Mouse (Mus musculus): ENCODE data around the gene Arpp19. TPM values are rescaled to one million over a fixed set of nuclear protein-coding genes. Genes with fewer than 3 reads are reported as not detected.

Arpp19 gene
- polyA plus RNA-seq, 1 experiment from 2014 or later = 197 TPM

GRCm38 (mm10) chr9:75072361-75072760 lies 34.9 kb downstream of the Arpp19 start:
- peaks cover 28% of the 10 kb centered on the region for H3K4me1 ChIP-seq (replicated peaks)
- peak overlapping the region; percentile 98 for H3K4me3 ChIP-seq
- H3K9ac ChIP-seq = peak overlapping the region; percentile 91
- peak overlapping the region; percentile 65 for H3K4me2 ChIP-seq
- H3K27me3 ChIP-seq = no peaks in the 10 kb centered on the region
- H3K27ac ChIP-seq (replicated peaks) = peak overlapping the region; percentile 97
- ATAC-seq (ENCODE audit: low FRiP score, low read depth) = no peak
- H3K36me3 ChIP-seq = no peaks in the 10 kb centered on the region
- no peaks in the 10 kb centered on the region for H3K9me3 ChIP-seq
- 10% methylated on average over 3 of the region's 3 CpGs for WGBS

DNA sequence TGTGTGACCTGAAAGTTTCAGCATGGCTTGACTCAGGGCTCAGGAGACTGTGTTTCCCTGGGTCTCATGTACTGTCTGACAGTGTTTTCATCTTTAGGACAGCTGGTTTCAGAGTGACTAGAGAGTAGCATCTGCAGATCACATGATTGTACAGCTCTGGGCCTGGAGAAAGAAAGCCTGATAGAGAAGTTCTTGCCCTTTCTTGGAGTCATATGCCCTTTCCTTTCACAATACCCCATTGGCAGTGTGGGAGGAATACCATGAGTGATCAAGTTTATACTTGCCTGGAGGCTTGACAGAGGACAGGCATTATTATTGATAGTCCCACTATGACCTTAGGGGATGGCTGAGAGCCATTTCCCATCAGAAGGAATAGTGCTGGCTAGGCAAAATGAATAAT lies 39.8 kb downstream of the Arpp19 start:
- Histone ChIP-seq H3K4me1 (replicated peaks) (peaks cover 25% of the 10 kb centered on the region), H3K4me2 (no peak overlapping the region), H3K27me3 (no peaks in the 10 kb centered on the region), H3K36me3 (no peaks in the 10 kb centered on the region), H3K4me3 (no peak overlapping the region), H3K27ac (replicated peaks) (no peak overlapping the region), H3K9me3 (no peaks in the 10 kb centered on the region), H3K9ac (no peak overlapping the region)
- ATAC-seq (ENCODE audit: low FRiP score, low read depth) = no peak

- no peaks in the 10 kb centered on the region for H3K9me3 ChIP-seq
- WGBS = 52% methylated on average over 5 of the region's 5 CpGs
- H3K4me3 ChIP-seq = no peak overlapping the region
- H3K4me1 ChIP-seq (replicated peaks) = peaks cover 11% of the 10 kb centered on the region; the same call in 1 of the 2 replicates
- H3K36me3 ChIP-seq = no peaks in the 10 kb centered on the region
- no peak overlapping the region for H3K4me2 ChIP-seq
- H3K9ac ChIP-seq = no peak overlapping the region
- no peaks in the 10 kb centered on the region for H3K27me3 ChIP-seq
- peak; percentile 66 for ATAC-seq (ENCODE audit: low FRiP score, low read depth)
- no peak overlapping the region for H3K27ac ChIP-seq (replicated peaks)
Measured at GRCm38 (mm10) chr9:75085242-75085824, 47.9 kb downstream of the Arpp19 start.

GRCm38 (mm10) chr9:75087823-75088222 lies 50.4 kb downstream of the Arpp19 start:
- H3K4me2 ChIP-seq = no peak overlapping the region
- H3K27me3 ChIP-seq = no peaks in the 10 kb centered on the region
- peaks cover 7% of the 10 kb centered on the region; the same call in 1 of the 2 replicates for H3K4me1 ChIP-seq (replicated peaks)
- no peak overlapping the region for H3K27ac ChIP-seq (replicated peaks)
- H3K4me3 ChIP-seq = no peak overlapping the region
- 53% methylated on average over 2 of the region's 2 CpGs for WGBS
- ATAC-seq (ENCODE audit: low FRiP score, low read depth) = no peak
- no peak overlapping the region for H3K9ac ChIP-seq
- H3K9me3 ChIP-seq = no peaks in the 10 kb centered on the region
- H3K36me3 ChIP-seq = no peaks in the 10 kb centered on the region

DNA sequence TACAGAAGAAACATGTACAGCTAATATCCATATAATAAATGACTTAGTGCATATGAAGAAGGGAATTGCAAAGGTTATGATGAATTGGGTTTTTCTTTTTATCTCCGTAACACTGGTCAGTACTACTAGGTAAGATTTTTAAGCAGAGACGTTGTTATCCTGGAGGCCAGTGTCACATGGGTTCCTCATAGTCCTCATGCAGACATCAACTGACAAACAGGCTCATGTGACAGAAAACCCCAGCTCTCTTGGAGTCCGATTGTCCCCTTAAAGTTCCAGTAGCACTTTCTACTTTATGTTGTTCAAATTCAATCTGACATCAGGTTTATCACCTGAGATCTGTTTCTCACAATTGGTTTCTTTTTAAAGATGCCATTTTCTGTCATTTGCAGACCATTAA lies 51.9 kb downstream of the Arpp19 start:
- Histone ChIP-seq H3K4me1 (replicated peaks) (peaks cover 7% of the 10 kb centered on the region; the same call in 1 of the 2 replicates), H3K36me3 (no peaks in the 10 kb centered on the region), H3K27me3 (no peaks in the 10 kb centered on the region), H3K4me3 (no peak overlapping the region), H3K27ac (replicated peaks) (no peak overlapping the region), H3K9ac (no peak overlapping the region), H3K4me2 (no peak overlapping the region), H3K9me3 (no peaks in the 10 kb centered on the region)
- WGBS = 78% methylated on average over 3 of the region's 3 CpGs
- no peak for ATAC-seq (ENCODE audit: low FRiP score, low read depth)

DNA sequence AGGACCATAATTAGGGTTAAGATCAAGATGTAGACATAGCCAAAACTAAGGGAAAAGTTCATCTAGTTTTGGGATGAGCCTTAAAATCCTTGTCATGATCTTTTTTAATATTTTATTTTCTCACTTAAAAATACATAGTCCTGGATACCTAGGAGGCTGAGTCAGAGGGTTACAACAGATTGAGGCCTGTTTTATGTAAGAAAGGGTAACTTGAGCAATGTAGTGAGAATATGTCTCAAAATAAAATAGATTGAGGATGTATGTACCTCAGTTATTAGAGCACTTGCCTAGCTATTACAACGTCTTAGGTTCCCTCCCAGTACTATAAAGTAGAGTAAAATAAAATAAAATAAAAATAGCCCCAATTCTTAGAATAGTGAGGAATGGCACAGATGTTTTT lies 54.7 kb downstream of the Arpp19 start:
- ATAC-seq (ENCODE audit: low FRiP score, low read depth) = no peak
- Histone ChIP-seq H3K4me1 (replicated peaks) (0 out of 2 replicates have a peak, but pooled peaks cover 3% of the 10 kb centered on the region), H3K36me3 (no peaks in the 10 kb centered on the region), H3K27me3 (no peaks in the 10 kb centered on the region), H3K4me3 (no peak overlapping the region), H3K27ac (replicated peaks) (no peak overlapping the region), H3K4me2 (no peak overlapping the region), H3K9ac (no peak overlapping the region), H3K9me3 (no peaks in the 10 kb centered on the region)
- 81% methylated on average over 1 of the region's 1 CpGs for WGBS

DNA sequence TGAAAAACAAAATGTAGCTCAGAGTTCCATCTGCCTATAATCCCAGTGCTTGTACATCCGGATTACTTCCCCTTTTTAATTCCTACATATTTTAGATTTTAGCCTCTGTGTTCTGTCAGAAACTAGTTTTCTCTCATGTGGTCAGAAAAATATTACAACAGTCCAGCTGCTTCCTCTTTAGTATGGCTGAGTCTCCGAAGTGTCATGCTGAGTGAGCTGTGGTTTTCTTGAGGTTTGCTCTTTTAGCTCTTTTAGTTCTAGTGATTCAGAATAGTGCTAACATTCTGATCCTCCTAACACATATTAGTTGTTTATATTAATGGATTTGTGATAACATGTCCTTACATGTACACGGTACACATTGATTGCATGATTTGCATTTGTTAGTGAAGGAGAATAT lies 57.3 kb downstream of the Arpp19 start:
- no peak for ATAC-seq (ENCODE audit: low FRiP score, low read depth)
- Histone ChIP-seq H3K4me1 (replicated peaks) (0 out of 2 replicates have a peak, but pooled peaks cover 3% of the 10 kb centered on the region), H3K9ac (no peak overlapping the region), H3K4me3 (no peak overlapping the region), H3K4me2 (no peak overlapping the region), H3K27me3 (no peaks in the 10 kb centered on the region), H3K36me3 (no peaks in the 10 kb centered on the region), H3K27ac (replicated peaks) (no peak overlapping the region), H3K9me3 (no peaks in the 10 kb centered on the region)
- WGBS = 81% methylated on average over 3 of the region's 3 CpGs

GRCm38 (mm10) chr9:75098937-75099336 lies 61.5 kb downstream of the Arpp19 start:
- no peak overlapping the region for H3K9ac ChIP-seq
- H3K4me2 ChIP-seq = no peak overlapping the region
- ATAC-seq (ENCODE audit: low FRiP score, low read depth) = no peak
- no peaks in the 10 kb centered on the region for H3K27me3 ChIP-seq
- no peaks in the 10 kb centered on the region for H3K9me3 ChIP-seq
- no peaks in the 10 kb centered on the region for H3K36me3 ChIP-seq
- 0 out of 2 replicates have a peak, but pooled peaks cover 3% of the 10 kb centered on the region for H3K4me1 ChIP-seq (replicated peaks)
- 97% methylated on average over 9 of the region's 9 CpGs for WGBS
- no peak overlapping the region for H3K4me3 ChIP-seq
- no peak overlapping the region for H3K27ac ChIP-seq (replicated peaks)

- H3K4me1 ChIP-seq (replicated peaks) = 0 out of 2 replicates have a peak, but pooled peaks cover 2% of the 10 kb centered on the region
- no peak overlapping the region for H3K27ac ChIP-seq (replicated peaks)
- H3K36me3 ChIP-seq = no peaks in the 10 kb centered on the region
- no peak for ATAC-seq (ENCODE audit: low FRiP score, low read depth)
- H3K9ac ChIP-seq = no peak overlapping the region
- no peaks in the 10 kb centered on the region for H3K9me3 ChIP-seq
- H3K4me3 ChIP-seq = no peak overlapping the region
- 94% methylated on average over 8 of the region's 8 CpGs for WGBS
- H3K4me2 ChIP-seq = no peak overlapping the region
- H3K27me3 ChIP-seq = no peaks in the 10 kb centered on the region
Measured at GRCm38 (mm10) chr9:75100157-75100781, 62.9 kb downstream of the Arpp19 start.

GRCm38 (mm10) chr9:75102131-75102530 lies 64.7 kb downstream of the Arpp19 start:
- H3K9ac ChIP-seq = no peak overlapping the region
- H3K27me3 ChIP-seq = no peaks in the 10 kb centered on the region
- H3K36me3 ChIP-seq = no peaks in the 10 kb centered on the region
- no peak overlapping the region for H3K4me2 ChIP-seq
- H3K27ac ChIP-seq (replicated peaks) = no peak overlapping the region
- no peaks in the 10 kb centered on the region for H3K9me3 ChIP-seq
- H3K4me3 ChIP-seq = no peak overlapping the region
- H3K4me1 ChIP-seq (replicated peaks) = no peaks in the 10 kb centered on the region
- no peak for ATAC-seq (ENCODE audit: low FRiP score, low read depth)

Measured in hindbrain, embryonic 15.5 days (tissue).